In genomic region chr4:105910666-105911065, GRCm38 (mm10) we compare ENCODE assay signal across 20 mouse cellular contexts.
DNase-seq lines count a peak whose midpoint lies in the region; ATAC-seq and TF ChIP-seq lines count a peak whose summit lies in the region.
"Had no signal": no experiment of that assay in that cellular context is flagged by ENCODE, and none has a peak within 500 bp of the region (broad histone marks: within the 10 kb centered on the region; RNA-seq: fewer than 3 reads in every experiment).

No protein-coding gene starts in this region.

- WGBS in kidney, postnatal 0 days, result 69% methylated on average over 5 of the region's 5 CpGs
- WGBS in lung, embryonic 16.5 days, result 63% methylated on average over 5 of the region's 5 CpGs
- 86% methylated on average over 5 of the region's 5 CpGs for WGBS in embryonic facial prominence, embryonic 10.5 days
- 64% methylated on average over 5 of the region's 5 CpGs for WGBS in embryonic facial prominence, embryonic 15.5 days

- H3K27ac ChIP-seq in kidney, postnatal 0 days, result no peak overlapping the region
- H3K27ac ChIP-seq in lung, embryonic 16.5 days (ENCODE audit: low read length), result peak overlapping the region; percentile 15
- H3K27ac ChIP-seq in embryonic facial prominence, embryonic 10.5 days (replicated peaks), result 0 out of 2 replicates have a peak overlapping the region, but pooled peaks have one; percentile 2
- H3K27ac ChIP-seq in embryonic facial prominence, embryonic 15.5 days (replicated peaks), result peak overlapping the region; percentile 51; the same call in 1 of the 2 replicates
- H3K27ac ChIP-seq: forebrain, embryonic 15.5 days; heart, embryonic 10.5 days; hindbrain, embryonic 12.5 days had no signal

- no peaks in the 10 kb centered on the region for H3K27me3 ChIP-seq in kidney, postnatal 0 days (ENCODE audit: insufficient read depth, low read length)
- H3K27me3 ChIP-seq in lung, embryonic 16.5 days (ENCODE audit: control insufficient read depth, insufficient read depth, low read depth, low read length), result no peaks in the 10 kb centered on the region
- H3K27me3 ChIP-seq in embryonic facial prominence, embryonic 10.5 days (replicated peaks; ENCODE audit: low read depth, poor library complexity, severe bottlenecking), result no peaks in the 10 kb centered on the region
- no peaks in the 10 kb centered on the region for H3K27me3 ChIP-seq in embryonic facial prominence, embryonic 15.5 days
- H3K27me3 ChIP-seq: forebrain, embryonic 15.5 days; hindbrain, embryonic 12.5 days; Patski had no signal

- no peaks in the 10 kb centered on the region for H3K36me3 ChIP-seq in kidney, postnatal 0 days (ENCODE audit: insufficient read depth, low read length)
- no peaks in the 10 kb centered on the region for H3K36me3 ChIP-seq in lung, embryonic 16.5 days (ENCODE audit: control insufficient read depth, insufficient read depth, low read length)
- no peaks in the 10 kb centered on the region for H3K36me3 ChIP-seq in embryonic facial prominence, embryonic 10.5 days (replicated peaks)
- no peaks in the 10 kb centered on the region for H3K36me3 ChIP-seq in embryonic facial prominence, embryonic 15.5 days
- H3K36me3 ChIP-seq: forebrain, embryonic 15.5 days; heart, embryonic 10.5 days; hindbrain, embryonic 12.5 days had no signal

- no peak for TF ChIP-seq CTCF in kidney, postnatal 0 days (IDR thresholded peaks at IDR 0.05; ENCODE audit: low read depth)

- DNase-seq in kidney, postnatal 0 days (ENCODE audit: low spot score), result peak; percentile 32
- no peak for DNase-seq in kidney, postnatal 14 days
- no peak for DNase-seq in lung, postnatal 25 days (ENCODE audit: low spot score)
- no peak for DNase-seq in embryonic facial prominence, embryonic 10.5 days (ENCODE audit: low spot score)
- DNase-seq in neural tube, embryonic 10.5 days (ENCODE audit: extremely low spot score, low spot score), result no peak
- DNase-seq: adrenal gland, postnatal 14 days; cerebellum, adult 11-12 months; cerebellum, adult 9-10 months; cerebellum, postnatal 25 days; gastrocnemius, postnatal 10 days; heart, adult 18-20 months; heart, postnatal 10 days; heart, postnatal 4 days had no signal

- no peaks in the 10 kb centered on the region for H3K4me1 ChIP-seq in kidney, postnatal 0 days (replicated peaks; ENCODE audit: insufficient read depth, low read length)
- H3K4me1 ChIP-seq in lung, embryonic 16.5 days (replicated peaks; ENCODE audit: control insufficient read depth, insufficient read depth, low read length), result peaks cover 9% of the 10 kb centered on the region
- H3K4me1 ChIP-seq in embryonic facial prominence, embryonic 10.5 days, result peaks cover 15% of the 10 kb centered on the region
- peaks cover 22% of the 10 kb centered on the region for H3K4me1 ChIP-seq in embryonic facial prominence, embryonic 15.5 days
- H3K4me1 ChIP-seq: forebrain, embryonic 15.5 days; heart, embryonic 10.5 days had no signal

- H3K4me2 ChIP-seq in kidney, postnatal 0 days (ENCODE audit: low read length), result no peak overlapping the region
- H3K4me2 ChIP-seq in lung, embryonic 16.5 days (ENCODE audit: low read depth, low read length), result no peak overlapping the region
- no peak overlapping the region for H3K4me2 ChIP-seq in embryonic facial prominence, embryonic 15.5 days (replicated peaks)
- H3K4me2 ChIP-seq: forebrain, embryonic 15.5 days; hindbrain, embryonic 12.5 days had no signal

- no peak overlapping the region for H3K9ac ChIP-seq in kidney, postnatal 0 days (ENCODE audit: low read depth, low read length)
- no peak overlapping the region for H3K9ac ChIP-seq in lung, embryonic 16.5 days (ENCODE audit: low read length)
- H3K9ac ChIP-seq in embryonic facial prominence, embryonic 15.5 days, result no peak overlapping the region
- H3K9ac ChIP-seq: forebrain, embryonic 15.5 days; hindbrain, embryonic 12.5 days had no signal

- H3K4me3 ChIP-seq in kidney, postnatal 0 days (replicated peaks; ENCODE audit: low read depth, low read length), result no peak overlapping the region
- H3K4me3 ChIP-seq in lung, embryonic 16.5 days (ENCODE audit: low read length), result no peak overlapping the region
- H3K4me3 ChIP-seq in embryonic facial prominence, embryonic 10.5 days, result no peak overlapping the region
- H3K4me3 ChIP-seq in embryonic facial prominence, embryonic 15.5 days (replicated peaks), result no peak overlapping the region
- H3K4me3 ChIP-seq: forebrain, embryonic 15.5 days; heart, embryonic 10.5 days; hindbrain, embryonic 12.5 days had no signal

- no peaks in the 10 kb centered on the region for H3K9me3 ChIP-seq in kidney, postnatal 0 days (replicated peaks; ENCODE audit: low read length)
- no peaks in the 10 kb centered on the region for H3K9me3 ChIP-seq in lung, embryonic 16.5 days (ENCODE audit: control insufficient read depth, low read length)
- peaks cover 3% of the 10 kb centered on the region; the same call in 1 of the 2 replicates for H3K9me3 ChIP-seq in embryonic facial prominence, embryonic 10.5 days
- H3K9me3 ChIP-seq in embryonic facial prominence, embryonic 15.5 days (replicated peaks), result no peaks in the 10 kb centered on the region
- H3K9me3 ChIP-seq: forebrain, embryonic 15.5 days; heart, embryonic 10.5 days; hindbrain, embryonic 12.5 days had no signal

- no peak for ATAC-seq in kidney, postnatal 0 days (replicated peaks; ENCODE audit: low FRiP score, low read depth)
- peak; percentile 58 for ATAC-seq in lung, embryonic 16.5 days (ENCODE audit: low read depth)
- ATAC-seq in embryonic facial prominence, embryonic 15.5 days (ENCODE audit: insufficient number of reproducible peaks, low FRiP score, low TSS enrichment, low read depth), result no peak
- ATAC-seq: activated CD4-positive, CD25-positive, alpha-beta regulatory T cell, adult 4 months; forebrain, embryonic 15.5 days; Patski had no signal
